Mouse (Mus musculus) midbrain, embryonic 16.5 days (tissue): Measurements from ENCODE around the gene Cyp3a25. TPM values are rescaled to one million over a fixed set of nuclear protein-coding genes. Genes with fewer than 3 reads are reported as not detected.
"Not testable (repeated sequence)": the region's sequence is repeated elsewhere in the genome, so short reads cannot be mapped to it uniquely, and the experiment has no call there.

ENCODE experiments used
- ATAC-seq: fragments of 200-750 bp; cut with Nextera tagmentation; 2 replicates; pipeline ENCODE4 v1.8.0; 2017; ENCODE audit warnings: moderate TSS enrichment
- H3K27ac ChIP-seq: fragments of 300-500 bp; sonication (generic); 2 replicates; pipeline ENCODE4 v1.5.1; 2014; ENCODE audit warnings: mild to moderate bottlenecking, low read length, mixed read lengths
- H3K27me3 ChIP-seq: fragments of 300-500 bp; sonication (generic); 2 replicates; pipeline ENCODE4 v1.6.1; 2014; ENCODE audit warnings: low read depth, low read length, mixed read lengths; ENCODE audit not compliant: control insufficient read depth, insufficient read depth
- H3K36me3 ChIP-seq: fragments of 300-500 bp; sonication (generic); 2 replicates; pipeline ENCODE4 v1.6.1; 2014; ENCODE audit warnings: mild to moderate bottlenecking, low read length, moderate library complexity, mixed read lengths; ENCODE audit not compliant: control insufficient read depth, insufficient read depth
- H3K4me1 ChIP-seq: fragments of 300-500 bp; sonication (generic); 2 replicates; pipeline ENCODE4 v1.6.1; 2014; ENCODE audit warnings: mild to moderate bottlenecking, low read length, mixed read lengths; ENCODE audit not compliant: control insufficient read depth, insufficient read depth
- H3K4me2 ChIP-seq: fragments of 300-500 bp; sonication (generic); 2 replicates; pipeline ENCODE4 v1.6.1; 2014; ENCODE audit warnings: mild to moderate bottlenecking, low read length, mixed read lengths
- H3K4me3 ChIP-seq: fragments of 300-500 bp; sonication (generic); 2 replicates; pipeline ENCODE4 v1.5.1; 2014; ENCODE audit warnings: low read depth, mild to moderate bottlenecking, low read length, moderate library complexity, mixed read lengths
- H3K9ac ChIP-seq: fragments of 300-500 bp; sonication (generic); 2 replicates; pipeline ENCODE4 v1.6.1; 2014; ENCODE audit warnings: low read depth, low read length, mixed read lengths
- H3K9me3 ChIP-seq: fragments of 300-500 bp; sonication (generic); replicated peaks from 2 replicates; pipeline ENCODE4 v1.6.1; 2014; ENCODE audit warnings: mild to moderate bottlenecking, low read length, mixed read lengths; ENCODE audit not compliant: control insufficient read depth, poor library complexity, severe bottlenecking
- WGBS: fragments of 180-500 bp; shearing (Covaris S2); extraction: QIAGEN DNeasy Blood & Tissue Kit; methylation state at CpG from one replicate; pipeline ENCODE4 v1.1.7; 2014; 5-methylcytosine and 5-hydroxymethylcytosine counted together
- polyA plus RNA-seq: library from polyadenylated mRNA; unstranded; fragments of >200 nt; fragmentation: Nextera tagmentation; extraction: Ambion mirVana; gene quantifications from 2 replicates; pipeline ENCODE4 v1.2.1, GENCODE M21; 2015

The Cyp3a25 gene
- polyA plus RNA-seq = not detected in 2 replicates

DNA sequence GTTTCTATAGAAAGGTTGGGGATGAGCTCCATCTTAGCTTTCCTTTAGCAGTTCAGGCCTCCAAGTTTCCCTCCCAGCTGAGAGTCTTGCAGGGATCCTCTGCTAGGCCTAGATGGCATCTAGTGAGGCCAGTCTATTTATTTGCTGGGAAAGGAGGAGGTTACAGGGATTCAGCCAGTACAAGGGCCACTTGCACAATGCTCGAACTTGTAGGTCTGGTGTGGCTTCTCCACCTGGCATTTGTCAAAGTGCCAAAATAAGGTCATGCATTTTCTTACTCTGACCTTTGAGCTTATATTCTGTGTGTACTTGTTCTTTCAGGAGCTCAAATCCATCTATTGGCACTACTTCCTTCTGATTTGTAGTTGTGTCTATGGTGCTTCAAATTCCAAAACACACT is at the start of gene Cyp3a25:
Cyp3a25 (minus strand) TSS at position 110 of the 400 bp plus-strand sequence.
- H3K4me2 ChIP-seq, H3K27ac ChIP-seq, H3K9ac ChIP-seq, H3K4me1 ChIP-seq, H3K36me3 ChIP-seq, H3K4me3 ChIP-seq, H3K27me3 ChIP-seq, ATAC-seq: not testable (repeated sequence)
- H3K9me3 ChIP-seq = peaks cover 11% of the 10 kb centered on the region; the same call in 1 of the 2 replicates
- 72% methylated on average over 1 of the region's 1 CpGs for WGBS

DNA sequence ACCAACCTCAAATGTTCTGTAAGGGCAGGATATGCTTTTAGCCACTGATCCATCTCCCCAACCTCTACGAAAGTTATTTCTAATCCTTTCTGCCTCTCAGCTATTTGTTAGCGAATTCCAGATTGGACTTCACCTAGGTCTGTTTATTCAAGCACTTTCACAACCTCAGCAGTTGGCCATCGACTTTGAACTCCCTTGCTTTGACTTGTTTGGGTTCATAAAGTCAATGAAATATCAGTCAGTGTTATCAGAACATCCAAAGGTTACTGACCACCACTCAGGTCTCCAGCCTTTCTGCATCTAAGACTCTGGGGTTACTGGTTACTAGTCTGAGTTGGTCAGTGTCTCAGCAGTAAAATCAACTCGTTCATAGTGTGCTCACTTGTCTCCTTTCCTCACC is 11.7 kb upstream of the Cyp3a25 start:
- Histone ChIP-seq H3K4me2 (no peak overlapping the region), H3K36me3 (no peaks in the 10 kb centered on the region), H3K4me3 (no peak overlapping the region), H3K9ac (no peak overlapping the region), H3K9me3 (peaks cover 15% of the 10 kb centered on the region; the same call in 1 of the 2 replicates), H3K4me1 (no peaks in the 10 kb centered on the region), H3K27me3 (no peaks in the 10 kb centered on the region), H3K27ac (no peak overlapping the region)
- ATAC-seq = no peak
- WGBS = 42% methylated on average over 4 of the region's 4 CpGs

DNA sequence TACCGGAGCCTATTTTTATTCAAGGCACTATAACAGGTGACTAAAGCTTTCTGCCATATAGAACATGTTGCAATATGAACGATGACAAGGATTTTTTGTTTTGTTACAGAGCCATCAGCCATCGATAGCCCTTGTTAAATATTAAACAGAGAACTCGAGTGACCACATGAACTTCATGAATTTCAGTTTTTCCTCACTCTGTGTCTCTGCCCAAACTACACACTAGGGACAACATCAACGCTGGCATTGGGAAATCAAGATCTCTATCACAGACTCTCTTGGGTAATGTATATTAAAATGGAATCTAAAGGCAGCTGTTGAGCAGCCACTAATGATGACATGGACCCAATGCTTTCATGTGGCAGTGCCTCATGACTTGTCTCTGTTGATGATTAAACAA is 8.9 kb upstream of the Cyp3a25 start:
- no peak overlapping the region for H3K4me2 ChIP-seq
- H3K27ac ChIP-seq = no peak overlapping the region
- no peak for ATAC-seq
- no peaks in the 10 kb centered on the region for H3K27me3 ChIP-seq
- WGBS = 77% methylated on average over 5 of the region's 5 CpGs
- no peak overlapping the region for H3K4me3 ChIP-seq
- peaks cover 8% of the 10 kb centered on the region; the same call in 1 of the 2 replicates for H3K9me3 ChIP-seq
- no peak overlapping the region for H3K9ac ChIP-seq
- H3K36me3 ChIP-seq = no peaks in the 10 kb centered on the region
- H3K4me1 ChIP-seq = no peaks in the 10 kb centered on the region

DNA sequence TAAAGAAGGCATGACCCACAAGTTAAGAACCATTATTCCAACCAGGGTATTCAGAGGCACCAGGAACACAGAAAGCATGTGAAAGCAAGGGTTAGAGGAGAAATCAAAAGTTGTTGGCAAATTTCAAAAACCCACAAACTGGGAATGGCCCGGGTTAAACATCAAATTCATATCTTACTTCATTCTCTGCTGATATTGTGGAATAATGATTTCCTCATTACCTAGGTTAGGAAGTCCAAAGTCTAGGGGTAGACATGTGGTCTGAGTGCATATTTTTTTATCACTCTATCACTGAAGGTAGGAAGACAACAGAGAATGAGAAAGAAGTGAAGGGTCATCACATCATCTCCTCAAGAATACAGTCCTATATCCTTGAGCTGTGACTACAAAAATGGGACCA is 1.8 kb upstream of the Cyp3a25 start:
- H3K4me2 ChIP-seq = no peak overlapping the region
- no peak overlapping the region for H3K27ac ChIP-seq
- no peaks in the 10 kb centered on the region for H3K27me3 ChIP-seq
- 88% methylated on average over 1 of the region's 1 CpGs for WGBS
- H3K4me3 ChIP-seq = no peak overlapping the region
- H3K9me3 ChIP-seq = peaks cover 5% of the 10 kb centered on the region; the same call in 1 of the 2 replicates
- H3K4me1 ChIP-seq = no peaks in the 10 kb centered on the region
- H3K36me3 ChIP-seq = no peaks in the 10 kb centered on the region
- H3K9ac ChIP-seq = no peak overlapping the region
- no peak for ATAC-seq

DNA sequence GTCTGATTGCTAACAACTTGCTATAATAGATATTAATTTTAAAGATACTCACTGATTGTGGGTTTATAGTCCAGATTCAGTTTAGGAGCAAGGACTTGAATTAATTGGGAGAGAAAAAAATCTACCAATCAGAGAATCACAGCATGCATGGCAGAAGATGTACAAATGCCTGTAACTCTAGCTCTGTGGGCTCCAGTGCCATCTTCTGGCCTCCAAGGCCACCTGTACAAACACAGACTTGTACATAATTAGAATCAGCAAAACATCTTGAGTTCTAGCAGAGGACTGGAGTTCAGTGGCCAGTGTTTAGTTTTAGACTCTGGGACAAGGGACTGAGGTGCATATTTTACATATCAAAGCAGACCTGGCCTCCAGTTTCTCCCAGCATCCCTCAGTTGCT is 42.3 kb downstream of the Cyp3a25 start:
- Histone ChIP-seq H3K4me3 (no peak overlapping the region), H3K4me1 (no peaks in the 10 kb centered on the region), H3K9ac (no peak overlapping the region), H3K4me2 (no peak overlapping the region), H3K9me3 (peaks cover 16% of the 10 kb centered on the region), H3K36me3 (no peaks in the 10 kb centered on the region), H3K27me3 (no peaks in the 10 kb centered on the region), H3K27ac (no peak overlapping the region)
- ATAC-seq = no peak

Other genes with a start within 250 kb of the Cyp3a25 start
- not detected in 2 replicates for gene Cyp3a44, start 203.7 kb downstream of the Cyp3a25 start, polyA plus RNA-seq
- gene Cyp3a11, start 129.7 kb downstream of the Cyp3a25 start, polyA plus RNA-seq = not detected in 2 replicates
- gene Cyp3a59, start 69.6 kb upstream of the Cyp3a25 start, polyA plus RNA-seq = not detected in 2 replicates
- gene Gm5565, start 150.9 kb upstream of the Cyp3a25 start, polyA plus RNA-seq = not detected in 2 replicates
- not detected in 2 replicates for gene Gm6309, start 161.1 kb upstream of the Cyp3a25 start, polyA plus RNA-seq
- gene 1700001J03Rik, start 175.7 kb upstream of the Cyp3a25 start, polyA plus RNA-seq = not detected in 2 replicates
- 31.4 and 32.9 TPM in 2 replicates for gene Rnf6, start 211.9 kb upstream of the Cyp3a25 start, polyA plus RNA-seq
- 17.5 and 22.5 TPM in 2 replicates for gene Cdk8, start 221.6 kb upstream of the Cyp3a25 start, polyA plus RNA-seq